Mouse (Mus musculus) regulatory T cell (primary cell): ENCODE data around the gene Srsf4.

Source experiments
- in situ Hi-C: fragments of 300-600 bp; cut with MboI, MseI; formaldehyde crosslinking; loops from one replicate; pipeline ENCODE4 v1.15.1; 2025; ENCODE audit warnings: high pct_unique_total_duplicates

Gene Srsf4

GRCm38 (mm10) chr4:131914891-131915469, 41.6 kb downstream of the Srsf4 start:
- in situ Hi-C loops = no loop called here

- in situ Hi-C loops = no loop called here
Observed at GRCm38 (mm10) chr4:131915821-131916328, 42.5 kb downstream of the Srsf4 start.

GRCm38 (mm10) chr4:131916425-131916824, 43.0 kb downstream of the Srsf4 start:
- in situ Hi-C loops = no loop called here

GRCm38 (mm10) chr4:131917010-131917555, 43.7 kb downstream of the Srsf4 start:
- in situ Hi-C loops = no loop called here

- in situ Hi-C loops = no loop called here
Observed at GRCm38 (mm10) chr4:131918026-131918533, 44.7 kb downstream of the Srsf4 start.

GRCm38 (mm10) chr4:131918711-131919500, 45.5 kb downstream of the Srsf4 start:
- in situ Hi-C loops = no loop called here

GRCm38 (mm10) chr4:131919506-131920140, 46.2 kb downstream of the Srsf4 start:
- in situ Hi-C loops = no loop called here

- in situ Hi-C loops = no loop called here
Observed at GRCm38 (mm10) chr4:131920141-131920594, 46.8 kb downstream of the Srsf4 start.

- in situ Hi-C loops = no loop called here
Observed at GRCm38 (mm10) chr4:131920595-131921351, 47.4 kb downstream of the Srsf4 start.

- in situ Hi-C loops = no loop called here
Observed at GRCm38 (mm10) chr4:131921461-131922346, 48.3 kb downstream of the Srsf4 start, which contains the start of gene Tmem200b. Gene Tmem200b (plus strand): TSS chr4:131921771.

- in situ Hi-C loops = no loop called here
Observed at GRCm38 (mm10) chr4:131922404-131922803, 49.0 kb downstream of the Srsf4 start.

- in situ Hi-C loops = no loop called here
Observed at GRCm38 (mm10) chr4:131924096-131924810, 50.8 kb downstream of the Srsf4 start.

- in situ Hi-C loops = no loop called here
Observed at GRCm38 (mm10) chr4:131929146-131929545, 55.7 kb downstream of the Srsf4 start.

GRCm38 (mm10) chr4:131939459-131939858, 66.0 kb downstream of the Srsf4 start:
- in situ Hi-C loops = no loop called here

GRCm38 (mm10) chr4:131940846-131941245, 67.4 kb downstream of the Srsf4 start:
- in situ Hi-C loops = no loop called here

- in situ Hi-C loops = no loop called here
Observed at GRCm38 (mm10) chr4:131947848-131948247, 74.4 kb downstream of the Srsf4 start.

- in situ Hi-C loops = loop anchor here (5.0 kb wide), 1 partner anchor 63 kb away; no protein-coding TSS in a partner anchor
Observed at GRCm38 (mm10) chr4:131949903-131950302, 76.5 kb downstream of the Srsf4 start.

GRCm38 (mm10) chr4:131950657-131951056, 77.2 kb downstream of the Srsf4 start:
- in situ Hi-C loops = loop anchor here (5.0 kb wide), 1 partner anchor 63 kb away; no protein-coding TSS in a partner anchor
